Mouse (Mus musculus) cerebellum, adult 8-10 months (tissue): Measurements from ENCODE around the gene Slc9a3r2.
"Not testable (repeated sequence)": the region's sequence is repeated elsewhere in the genome, so short reads cannot be mapped to it uniquely, and the experiment has no call there.

Experiments
- DNase-seq: peaks from one replicate; pipeline ENCODE4 v3.0.0; 2022

Slc9a3r2 gene

DNA sequence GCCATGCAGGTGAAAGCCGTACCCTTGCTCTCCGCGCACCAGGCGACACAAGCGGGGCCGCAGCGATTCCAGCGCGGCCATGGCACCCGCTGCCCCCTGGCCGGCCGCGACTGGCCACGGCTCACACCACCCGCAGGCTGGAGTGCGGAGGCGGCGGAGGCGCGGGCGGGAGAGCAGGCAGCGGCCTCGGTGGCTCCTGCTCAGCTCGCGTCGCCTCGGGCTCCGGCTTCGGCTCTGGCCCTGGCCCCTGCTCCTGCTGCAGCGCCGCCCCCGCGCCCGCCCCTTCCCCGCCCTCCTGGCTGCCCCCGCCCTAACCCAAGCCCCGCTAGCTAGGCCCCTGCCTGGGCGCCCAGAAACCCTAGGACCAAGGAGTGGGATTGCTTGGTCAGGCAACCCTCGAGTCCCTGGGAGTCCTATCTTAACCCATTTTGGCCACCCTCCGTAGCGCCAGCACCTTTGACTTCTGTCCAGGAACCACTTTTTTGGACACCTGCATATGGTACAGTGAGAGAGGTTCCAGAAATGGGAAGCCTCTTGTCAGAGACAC lies at the start of gene Slc9a3r2:
Slc9a3r2 (minus strand) TSS at position 258 of the 547 bp plus-strand sequence.
- peak; percentile 66 for DNase-seq

DNA sequence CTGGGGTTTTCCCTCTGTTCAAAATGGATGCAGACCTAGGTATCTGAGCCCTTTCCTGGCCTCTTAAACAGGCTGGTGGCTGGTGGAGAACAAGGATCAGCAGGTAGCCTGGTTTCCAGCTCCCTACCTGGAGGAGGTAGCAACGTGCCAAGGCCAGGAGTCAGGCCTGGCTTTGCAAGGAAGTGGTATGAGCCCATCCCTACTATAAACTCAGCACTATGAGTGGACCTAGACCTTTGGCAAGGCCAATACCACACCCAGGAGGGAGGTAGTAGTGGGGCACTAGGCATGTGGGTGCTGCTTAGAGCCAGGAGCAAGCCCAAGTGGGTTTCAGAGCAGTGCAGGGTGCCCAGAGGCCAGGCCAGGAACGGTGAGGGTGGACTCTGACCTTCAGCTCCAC lies 49.3 kb upstream of the Slc9a3r2 start:
- no peak for DNase-seq

DNA sequence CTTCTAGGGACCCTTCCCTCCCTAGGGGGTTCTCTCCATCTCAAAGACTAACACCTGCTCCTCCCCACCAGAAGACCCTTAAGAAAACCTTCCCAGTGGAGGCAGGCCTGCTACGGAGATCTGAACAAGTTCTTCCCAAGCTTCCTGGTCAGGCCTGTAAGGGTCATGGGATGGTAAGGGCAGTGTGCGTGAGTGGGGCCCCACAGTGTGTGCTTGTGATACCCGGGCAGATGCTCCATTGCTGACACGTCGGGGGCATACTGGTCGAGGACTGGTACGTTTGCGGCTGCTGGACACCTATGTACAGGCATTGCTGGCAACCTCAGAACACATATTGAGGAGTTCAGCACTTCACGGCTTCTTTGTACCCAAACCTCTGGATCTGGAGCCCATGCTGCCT lies 48.6 kb upstream of the Slc9a3r2 start:
- DNase-seq: no peak

DNA sequence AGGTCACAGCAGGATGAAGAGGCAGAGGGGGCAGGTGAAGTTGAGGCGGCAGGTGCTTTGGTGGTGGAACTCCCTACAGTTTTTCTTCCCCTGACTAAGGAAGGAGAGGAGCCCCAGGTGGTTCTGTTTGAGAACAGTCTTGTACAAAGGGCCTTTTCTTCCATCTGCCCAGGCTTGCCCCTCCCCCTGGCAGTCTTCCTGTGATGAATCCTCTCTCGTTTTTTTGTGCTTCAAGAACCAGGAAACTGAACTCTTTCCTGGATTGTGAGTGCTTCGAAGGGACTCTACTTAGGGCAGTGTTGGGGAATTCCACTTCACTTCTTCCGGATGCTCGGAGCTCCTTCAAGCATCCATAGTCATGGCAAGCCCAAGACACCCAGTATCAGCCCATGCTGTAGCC lies 47.9 kb upstream of the Slc9a3r2 start:
- no peak for DNase-seq

DNA sequence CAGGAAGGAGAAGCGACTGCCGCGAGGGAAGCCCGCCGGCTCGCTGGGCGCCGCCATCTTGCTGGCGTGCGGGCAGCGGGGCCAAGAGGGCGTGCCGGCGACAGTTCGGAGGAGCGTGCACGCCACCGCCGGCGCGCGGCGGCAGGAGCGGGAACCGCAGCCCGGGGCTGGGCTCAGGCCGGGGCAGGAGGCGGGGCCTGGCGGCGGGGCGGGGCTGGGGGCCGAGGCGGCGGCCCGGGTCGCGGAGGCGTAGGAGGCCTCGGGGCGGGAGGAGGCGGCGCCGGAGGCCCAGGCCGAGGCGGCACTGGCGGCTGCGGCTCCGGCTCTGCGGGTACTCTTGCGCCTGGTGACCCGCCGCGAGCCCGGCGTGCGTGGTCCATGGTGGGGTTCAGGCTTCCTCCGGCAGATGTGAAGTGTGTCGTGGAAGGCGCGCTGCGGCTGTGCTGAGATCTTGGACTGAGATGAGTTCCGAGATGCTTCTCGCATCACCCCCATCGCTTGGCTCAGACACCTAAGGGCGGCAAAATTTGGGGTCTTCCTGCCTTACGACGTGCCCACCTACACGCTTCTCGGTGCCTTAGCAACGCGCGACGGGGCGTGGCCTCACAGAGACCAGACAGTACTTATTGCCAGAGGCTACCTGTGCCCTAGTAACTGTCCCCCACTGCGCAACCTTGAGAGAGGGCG lies 46.0 kb upstream of the Slc9a3r2 start, which contains the start of the genes Gfer and Noxo1:
Gfer (minus strand) TSS at position 146 of the 687 bp plus-strand sequence.
Noxo1 (plus strand) TSS at position 224 of the 687 bp plus-strand sequence.
- DNase-seq: peak; percentile 77

DNA sequence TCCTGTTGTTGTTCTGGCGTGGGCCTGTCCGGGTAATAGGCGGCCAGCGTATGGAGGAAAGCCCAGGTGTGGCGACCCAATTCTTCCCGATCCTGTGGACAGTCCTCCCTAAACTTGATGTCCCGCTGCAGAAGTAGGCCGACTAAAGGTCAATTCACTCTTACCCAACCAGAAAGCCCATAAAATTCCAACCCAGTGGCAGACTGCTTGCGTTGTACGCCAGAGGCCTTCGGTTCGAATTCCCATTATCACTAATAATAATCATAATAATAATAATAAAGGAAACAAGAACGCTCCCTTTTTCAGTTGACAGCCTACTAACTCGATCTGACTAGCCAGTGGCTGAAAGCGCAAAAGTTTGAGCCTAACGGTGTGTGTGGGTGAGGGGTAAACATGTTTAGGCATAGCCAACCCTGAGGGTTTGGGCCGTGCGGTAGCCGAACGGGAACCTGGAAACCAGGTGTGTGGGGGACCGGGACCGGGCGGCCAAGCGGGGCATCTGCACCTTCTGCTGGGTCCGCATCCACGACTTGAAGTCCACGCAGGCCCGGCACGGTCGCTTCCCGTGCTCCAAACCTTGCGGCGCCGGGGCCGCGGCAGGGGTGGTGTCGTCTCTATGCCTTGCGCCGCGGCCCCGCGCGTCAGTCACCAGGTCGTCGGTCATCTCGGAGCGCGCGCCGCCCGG lies 45.3 kb upstream of the Slc9a3r2 start:
- DNase-seq: no peak

DNA sequence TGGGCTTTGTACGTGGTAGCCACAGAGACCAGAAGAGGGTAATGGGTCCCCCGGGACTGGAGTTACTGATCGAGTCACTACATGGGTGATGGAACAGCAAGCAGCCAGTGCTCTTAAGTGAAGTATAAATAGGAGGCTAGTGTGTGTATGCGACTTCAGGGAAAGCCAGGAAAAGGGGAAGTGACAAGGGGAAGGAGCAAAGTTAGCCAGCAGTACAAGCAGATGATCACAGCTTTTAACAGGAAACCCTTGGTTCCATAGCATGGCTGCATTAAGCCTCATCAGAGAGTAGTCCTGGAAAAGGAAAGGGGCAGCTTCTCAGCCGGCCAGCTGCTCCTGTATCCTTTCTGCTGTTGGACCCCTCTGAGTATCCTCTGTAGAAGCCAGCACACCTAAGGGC lies 42.3 kb upstream of the Slc9a3r2 start:
- DNase-seq: no peak

DNA sequence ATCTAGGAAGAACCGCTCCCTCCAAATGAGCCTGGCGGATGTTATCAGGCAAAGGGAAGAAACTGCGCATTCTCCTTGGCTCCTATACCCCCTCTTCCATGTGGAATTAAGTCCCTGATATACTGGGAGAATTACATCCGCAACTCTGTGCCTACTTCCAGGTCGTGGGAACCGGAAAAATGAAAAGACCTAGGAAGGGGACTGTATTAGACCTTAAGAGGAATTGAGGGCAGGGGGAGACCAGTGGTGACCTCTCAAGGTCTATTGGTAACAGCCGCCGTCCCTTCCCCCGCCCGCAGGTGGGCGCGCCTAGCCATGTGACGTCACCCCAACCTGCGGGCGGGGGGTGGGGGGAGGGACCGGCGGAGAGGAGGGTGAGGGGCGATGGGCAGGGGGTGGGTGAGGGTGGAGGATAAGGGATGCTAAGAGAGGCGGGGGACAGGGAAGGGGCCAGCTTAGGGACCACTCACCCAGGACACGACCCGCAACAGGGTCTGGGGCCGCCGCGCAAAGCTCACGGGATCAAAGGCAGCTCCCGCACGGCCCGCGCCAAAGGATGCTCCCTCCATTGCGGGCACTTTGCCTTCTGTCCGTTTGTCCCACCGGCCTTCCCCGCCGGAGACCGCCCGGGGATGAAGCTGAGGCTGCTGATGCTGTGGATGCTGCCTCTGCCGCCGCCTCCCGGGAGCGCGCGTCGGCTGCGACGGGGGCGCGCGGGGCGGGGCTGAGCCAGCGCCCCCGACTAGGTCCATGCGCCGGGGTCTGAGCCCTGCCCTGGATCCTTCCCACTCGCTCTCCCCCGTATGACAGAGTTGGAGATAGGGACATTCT lies 39.3 kb upstream of the Slc9a3r2 start, which contains the start of gene Syngr3:
Syngr3 (minus strand) TSS at position 705 of the 831 bp plus-strand sequence.
- DNase-seq: peak; percentile 60

DNA sequence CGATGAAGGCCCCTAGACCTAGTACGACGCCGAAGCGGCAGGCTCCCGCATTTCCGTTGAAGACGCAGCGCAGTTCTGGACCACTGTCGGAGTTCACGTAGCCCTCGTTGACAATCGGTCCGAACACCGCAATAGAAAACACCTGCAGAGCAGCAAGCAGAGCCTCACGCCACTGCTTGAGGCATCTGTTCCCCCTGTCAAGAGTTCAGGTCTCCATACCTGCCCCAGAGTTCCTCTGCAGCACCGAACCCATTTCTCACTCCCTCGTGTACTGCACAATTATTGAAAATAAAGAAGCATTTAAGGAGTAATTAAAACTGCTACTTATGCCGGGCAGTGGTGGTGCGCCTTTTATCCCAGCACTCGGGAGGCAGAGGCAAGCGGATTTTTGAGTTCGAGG lies 37.5 kb upstream of the Slc9a3r2 start:
- DNase-seq: no peak

DNA sequence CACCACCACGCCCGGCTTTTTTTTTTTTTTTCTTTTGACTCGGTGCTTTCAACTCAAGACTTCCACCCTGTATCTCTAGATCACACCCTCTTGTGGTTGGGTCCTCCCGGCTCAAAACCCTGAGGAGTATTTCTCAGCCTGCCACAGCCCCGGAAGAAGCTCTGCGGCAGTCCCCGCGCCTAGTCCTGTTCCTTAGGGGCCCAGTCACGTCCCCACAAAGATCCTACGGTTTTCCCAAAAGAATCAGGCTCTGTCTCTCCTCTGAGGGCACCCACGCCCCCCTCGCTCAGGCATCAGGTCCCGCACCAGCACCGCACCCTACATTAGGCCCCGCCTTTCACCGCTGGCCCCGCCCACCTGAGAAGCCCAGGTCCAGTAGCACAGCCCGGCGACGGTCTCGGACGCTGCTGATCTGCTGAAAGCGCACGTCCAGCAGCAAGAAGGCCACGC lies 37.0 kb upstream of the Slc9a3r2 start:
- DNase-seq: no peak

DNA sequence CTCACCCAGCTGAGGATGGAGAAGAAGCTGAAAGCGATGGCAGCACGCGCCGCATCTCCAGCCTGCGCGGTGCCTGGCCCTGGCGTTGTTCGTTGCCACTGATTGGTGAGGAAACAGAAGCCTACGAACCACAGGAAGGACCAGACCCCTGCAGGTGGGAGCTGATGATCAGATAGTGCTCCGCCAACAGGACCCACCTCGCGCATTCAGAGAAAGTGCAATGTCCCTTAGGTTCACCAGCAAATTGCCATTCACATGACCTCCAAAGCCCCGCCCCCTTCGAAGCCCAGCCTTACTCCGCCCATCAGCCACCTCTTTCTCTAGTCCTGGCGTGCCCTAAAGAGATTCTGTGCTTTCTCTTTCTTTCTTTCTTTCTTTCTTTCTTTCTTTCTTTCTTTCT lies 36.4 kb upstream of the Slc9a3r2 start:
- DNase-seq: no peak

DNA sequence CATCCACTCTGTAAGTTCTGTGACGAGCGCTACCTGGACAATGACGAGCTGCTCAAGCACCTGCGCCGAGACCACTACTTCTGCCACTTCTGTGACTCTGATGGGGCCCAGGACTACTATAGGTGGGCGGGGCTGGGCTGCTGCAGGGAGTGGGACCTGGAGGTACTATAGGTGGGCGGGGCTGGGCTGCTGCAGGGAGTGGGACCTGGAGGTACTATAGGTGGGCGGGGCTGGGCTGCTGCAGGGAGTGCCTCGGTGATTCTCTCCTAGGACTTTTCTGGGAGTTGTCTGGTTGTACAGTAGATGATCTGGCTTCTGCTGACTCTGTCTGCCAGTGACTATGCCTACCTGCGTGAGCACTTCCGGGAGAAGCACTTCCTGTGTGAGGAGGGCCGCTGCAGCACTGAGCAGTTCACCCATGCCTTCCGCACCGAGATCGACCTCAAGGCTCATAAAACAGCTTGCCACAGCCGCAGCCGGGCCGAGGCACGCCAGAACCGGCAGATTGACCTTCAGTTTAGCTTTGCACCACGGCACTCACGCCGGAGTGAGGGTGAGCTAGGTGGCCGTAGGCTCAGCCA lies 27.5 kb upstream of the Slc9a3r2 start:
- DNase-seq: no peak

DNA sequence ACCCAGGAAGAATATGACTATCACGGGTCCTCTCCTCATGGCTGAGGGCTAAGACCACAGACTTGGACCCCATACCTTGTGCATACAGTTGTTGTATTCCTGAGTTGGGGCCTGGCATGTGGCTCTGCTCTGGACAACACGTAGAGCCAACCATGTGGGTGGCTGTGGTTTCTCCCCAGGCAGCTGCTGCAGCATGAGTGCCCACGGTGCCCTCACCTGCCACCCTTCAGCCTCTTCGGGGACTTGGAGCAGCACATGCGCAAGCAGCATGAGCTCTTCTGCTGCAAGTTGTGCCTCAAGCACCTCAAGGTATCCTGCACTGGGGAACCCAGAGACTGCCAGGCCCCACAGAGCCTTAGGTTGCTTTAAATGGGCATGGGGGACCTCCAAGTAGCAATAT lies 26.8 kb upstream of the Slc9a3r2 start:
- no peak for DNase-seq

DNA sequence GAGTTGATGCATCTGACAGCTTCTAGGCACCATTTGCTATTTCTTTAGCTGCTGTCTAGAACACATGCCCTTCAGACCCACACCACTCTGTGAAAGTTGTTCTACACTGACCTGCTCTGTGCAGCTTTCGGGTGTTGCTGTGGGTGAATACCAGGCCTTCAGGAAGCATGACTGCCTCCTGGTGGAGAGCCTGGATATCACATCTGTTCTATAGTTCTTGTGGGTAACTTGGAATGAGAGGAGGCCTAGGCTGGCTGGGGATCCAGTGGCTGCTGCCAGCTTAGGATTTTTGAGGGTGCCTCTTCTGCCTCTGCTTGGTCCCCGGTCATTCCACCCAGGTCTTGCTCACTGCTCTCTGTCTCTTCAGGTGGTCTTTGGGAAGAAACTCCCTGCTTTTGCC lies 26.1 kb upstream of the Slc9a3r2 start:
- DNase-seq: peak; percentile 71

DNA sequence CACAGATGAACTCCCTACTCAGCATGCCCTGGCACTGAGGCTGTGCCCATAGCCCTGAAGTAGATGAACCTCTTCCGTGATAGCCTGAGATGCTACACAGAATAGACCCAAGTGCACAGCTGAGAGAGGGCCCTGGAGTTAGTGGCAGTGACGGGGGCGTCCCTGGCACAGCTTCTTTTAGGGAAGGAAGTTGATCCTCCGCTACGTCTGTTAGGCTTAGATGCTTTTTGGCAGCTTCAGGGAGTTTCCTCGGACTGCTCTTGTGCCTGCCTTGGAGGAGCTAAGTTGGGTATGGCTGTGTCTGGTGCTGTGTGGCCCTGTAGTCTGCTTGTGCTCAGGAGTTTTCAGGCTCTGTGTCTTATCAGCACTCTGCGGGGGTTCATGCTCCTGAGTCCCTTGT lies 24.1 kb upstream of the Slc9a3r2 start:
- DNase-seq: no peak

DNA sequence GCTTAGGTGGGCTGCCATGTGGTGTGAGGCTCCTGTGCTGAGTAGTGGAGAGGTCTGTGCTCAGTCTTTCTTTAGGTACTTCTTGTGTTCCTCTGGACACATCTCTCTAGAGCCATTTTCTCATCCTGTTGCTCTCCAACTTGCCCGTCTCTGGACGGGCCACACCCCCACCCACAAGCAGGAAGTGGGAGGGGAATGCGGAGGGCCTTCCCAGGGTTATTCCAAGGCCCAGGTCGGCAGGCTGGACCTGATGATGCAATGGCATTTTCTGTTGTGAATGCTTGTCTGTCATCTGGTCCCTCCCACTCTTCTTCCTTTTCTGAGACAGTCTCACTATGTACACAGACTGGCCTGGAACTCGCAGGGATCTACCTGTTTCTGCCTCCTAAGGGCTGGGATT lies 22.0 kb upstream of the Slc9a3r2 start:
- no peak for DNase-seq

DNA sequence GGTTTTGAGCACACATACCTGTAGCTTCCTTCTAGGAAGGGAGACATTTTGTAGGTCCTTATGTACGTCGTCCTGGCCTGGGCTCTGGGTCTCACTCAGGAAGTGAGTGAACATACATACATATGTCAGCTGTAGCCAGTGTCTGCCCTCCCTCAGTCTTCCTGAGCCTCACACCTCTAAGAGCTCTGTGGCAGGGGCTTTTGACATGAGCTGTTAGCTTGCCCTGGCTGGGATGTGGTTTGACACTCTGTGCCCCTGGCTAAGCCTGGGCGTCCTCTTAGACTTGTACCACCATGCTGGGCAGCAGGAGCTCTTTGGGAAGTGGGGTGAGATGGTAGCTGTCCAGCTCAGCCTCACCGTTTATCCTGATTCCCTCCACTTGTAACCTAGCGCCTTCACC lies 21.2 kb upstream of the Slc9a3r2 start:
- no peak for DNase-seq

DNA sequence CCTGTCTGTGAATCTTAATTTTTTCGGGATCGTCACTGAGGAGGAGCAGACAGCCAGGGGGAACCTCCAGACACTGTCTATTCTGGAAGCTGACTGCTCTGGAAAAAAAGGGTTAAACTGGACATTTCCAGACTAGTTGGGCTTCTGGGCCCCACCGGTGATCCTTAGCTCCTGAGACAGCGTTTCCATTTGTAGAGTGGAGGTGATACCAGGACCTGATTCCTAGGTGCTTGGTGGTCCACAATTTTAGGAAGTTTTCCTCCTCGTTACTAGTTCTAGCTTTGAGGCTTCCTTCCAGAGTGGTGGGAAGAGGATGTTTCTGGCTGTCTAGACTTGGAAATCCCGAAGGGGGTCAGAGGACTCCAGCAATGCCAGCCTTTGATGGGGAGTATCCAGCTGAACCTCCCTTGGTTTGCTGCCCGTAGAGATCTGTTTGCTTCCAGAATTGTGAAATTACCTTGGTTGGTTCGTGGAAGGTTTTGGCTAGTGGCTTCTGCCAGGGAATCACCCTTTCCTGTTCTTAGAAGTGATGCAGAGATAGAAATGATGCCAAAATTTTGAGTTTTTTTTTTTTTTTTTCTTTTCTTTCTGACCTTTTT lies 20.2 kb upstream of the Slc9a3r2 start:
- no peak for DNase-seq

DNA sequence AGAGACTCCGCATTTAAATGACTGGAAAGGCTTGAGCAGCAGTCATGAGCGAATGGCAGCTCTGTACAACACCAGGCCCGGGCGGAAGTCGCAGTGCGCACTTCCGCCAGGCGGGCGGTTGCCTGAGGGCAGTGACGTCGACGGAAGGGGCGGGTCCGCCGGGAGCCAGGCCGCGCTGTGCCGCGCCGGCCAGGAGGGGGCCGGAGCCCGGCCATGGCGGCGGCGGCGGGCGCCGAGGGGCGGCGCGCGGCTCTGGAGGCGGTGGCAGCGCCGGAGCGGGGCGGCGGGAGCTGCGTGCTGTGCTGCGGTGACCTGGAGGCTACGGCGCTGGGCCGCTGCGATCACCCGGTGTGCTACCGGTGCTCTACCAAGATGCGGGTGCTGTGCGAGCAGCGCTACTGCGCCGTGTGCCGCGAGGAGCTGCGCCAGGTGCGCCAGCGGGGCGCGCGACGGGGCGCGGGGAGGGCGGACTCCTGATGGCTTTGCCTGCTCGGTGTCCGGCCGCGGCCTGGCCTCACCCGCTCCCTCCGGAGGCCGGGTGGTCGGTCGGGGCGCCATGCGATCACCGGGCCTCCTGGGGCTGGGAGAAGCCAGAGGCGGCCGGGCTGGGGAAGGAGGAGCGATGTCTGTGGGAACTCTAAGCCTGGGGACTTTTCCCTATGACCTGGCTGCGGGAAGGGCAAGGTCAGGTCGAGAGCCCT lies 19.6 kb upstream of the Slc9a3r2 start, which contains the start of gene Zfp598:
Zfp598 (plus strand) TSS at position 143 of the 701 bp plus-strand sequence.
- DNase-seq: peak; percentile 91

DNA sequence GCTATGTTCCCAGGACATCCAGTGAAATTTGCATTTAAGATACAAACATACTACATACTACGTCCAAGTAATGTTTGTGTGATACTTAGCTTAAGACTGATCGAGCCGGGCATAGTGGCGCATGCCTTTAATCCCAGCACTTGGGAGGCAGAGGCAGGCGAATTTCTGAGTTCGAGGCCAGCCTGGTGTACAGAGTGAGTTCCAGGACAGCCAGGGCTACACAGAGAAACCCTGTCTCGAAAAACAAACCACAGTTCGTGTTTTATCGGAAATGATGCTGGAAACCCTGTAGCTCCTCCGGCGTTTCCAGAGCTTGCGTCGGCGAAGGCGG lies 19.1 kb upstream of the Slc9a3r2 start:
- DNase-seq: not testable (repeated sequence)

DNA sequence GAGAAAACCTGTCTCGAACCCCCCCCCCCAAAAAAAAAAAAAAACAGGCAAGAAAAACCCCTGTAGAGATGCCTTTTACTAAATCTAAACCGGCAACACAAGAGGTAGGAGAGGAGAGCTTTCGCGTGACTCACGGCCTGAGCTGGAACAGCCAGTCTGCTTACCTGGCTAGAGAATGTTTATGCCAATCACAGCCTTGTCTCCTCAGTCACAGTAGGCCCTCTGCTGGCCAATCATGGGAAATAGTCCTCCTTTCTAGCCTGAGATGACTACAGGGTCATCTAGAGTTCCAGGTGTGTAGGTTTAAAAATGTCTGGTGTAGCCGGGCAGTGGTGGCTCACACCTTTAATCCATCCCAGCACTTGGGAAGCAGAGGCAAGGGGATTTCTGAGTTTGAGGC lies 17.3 kb upstream of the Slc9a3r2 start:
- peak; percentile 78 for DNase-seq

DNA sequence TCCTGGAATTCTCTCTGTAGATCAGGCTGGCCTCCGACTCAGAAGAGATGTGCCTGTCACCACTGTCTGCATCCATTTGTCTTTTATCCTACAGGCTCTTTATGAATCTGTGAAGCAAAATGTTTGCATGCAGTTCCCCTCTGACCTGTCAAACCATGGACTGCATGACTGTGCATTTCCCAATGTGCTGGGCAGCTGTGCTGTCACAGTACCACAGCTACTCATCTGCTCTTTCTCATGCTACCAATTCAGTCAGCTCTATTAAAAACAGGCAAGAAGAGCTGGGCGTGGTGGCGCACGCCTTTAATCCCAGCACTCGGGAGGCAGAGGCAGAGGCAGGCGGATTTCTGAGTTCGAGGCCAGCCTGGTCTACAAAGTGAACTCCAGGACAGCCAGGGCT lies 16.9 kb upstream of the Slc9a3r2 start:
- not testable (repeated sequence) for DNase-seq
